ENCODE assay signal across 13 mouse cellular contexts in genomic region chrX:102017213-102017923, GRCm38 (mm10). TPM values are rescaled to one million over a fixed set of nuclear protein-coding genes. Genes with fewer than 3 reads are reported as not detected.
DNase-seq lines count a peak whose midpoint lies in the region; ATAC-seq lines count a peak whose summit lies in the region.
"Had no signal": no experiment of that assay in that cellular context is flagged by ENCODE, and none has a peak within 500 bp of the region (broad histone marks: within the 10 kb centered on the region; RNA-seq: fewer than 3 reads in every experiment).

No protein-coding gene starts in this region.

- H3K4me3 ChIP-seq in megakaryocyte, embryonic 14.5 days (replicated peaks): peak overlapping the region; percentile 56
- H3K4me3 ChIP-seq in heart, embryonic 11.5 days (ENCODE audit: low read depth, low read length): no peak overlapping the region
- H3K4me3 ChIP-seq: forebrain, embryonic 12.5 days; midbrain, embryonic 12.5 days; neural tube, embryonic 13.5 days had no signal

- peaks cover 44% of the 10 kb centered on the region for H3K27me3 ChIP-seq in megakaryocyte, embryonic 14.5 days (replicated peaks)
- no peaks in the 10 kb centered on the region for H3K27me3 ChIP-seq in heart, embryonic 11.5 days (ENCODE audit: control insufficient read depth, insufficient read depth, low read length)

- ATAC-seq in megakaryocyte, adult 5-6 weeks (ENCODE audit: poor library complexity, severe bottlenecking): no peak; the same call in 1 of the 2 replicates
- no peak for ATAC-seq in heart, embryonic 11.5 days (replicated peaks; ENCODE audit: insufficient number of reproducible peaks, low FRiP score, low TSS enrichment)
- ATAC-seq: activated CD4-positive, CD25-positive, alpha-beta regulatory T cell, adult 4 months had no signal

- no peaks in the 10 kb centered on the region for H3K9me3 ChIP-seq in megakaryocyte, embryonic 14.5 days
- no peaks in the 10 kb centered on the region for H3K9me3 ChIP-seq in heart, embryonic 11.5 days (replicated peaks; ENCODE audit: control insufficient read depth, low read length)
- H3K9me3 ChIP-seq: forebrain, embryonic 12.5 days; midbrain, embryonic 12.5 days; neural tube, embryonic 13.5 days had no signal

- H3K27ac ChIP-seq in heart, embryonic 11.5 days (ENCODE audit: low read depth, low read length): peak overlapping the region; percentile 76
- H3K27ac ChIP-seq: forebrain, embryonic 12.5 days; midbrain, embryonic 12.5 days; neural tube, embryonic 13.5 days had no signal

- peak overlapping the region; percentile 39 for H3K4me2 ChIP-seq in heart, embryonic 11.5 days
- H3K4me2 ChIP-seq: forebrain, embryonic 12.5 days; midbrain, embryonic 12.5 days; neural tube, embryonic 13.5 days had no signal

- H3K9ac ChIP-seq in heart, embryonic 11.5 days (ENCODE audit: low read depth, low read length): peak overlapping the region; percentile 6; the same call in 1 of the 2 replicates
- H3K9ac ChIP-seq: forebrain, embryonic 12.5 days; midbrain, embryonic 12.5 days; neural tube, embryonic 13.5 days had no signal

- peaks cover 17% of the 10 kb centered on the region for H3K4me1 ChIP-seq in megakaryocyte, embryonic 14.5 days
- H3K4me1 ChIP-seq in heart, embryonic 11.5 days (ENCODE audit: control insufficient read depth, insufficient read depth, low read length): peaks cover 18% of the 10 kb centered on the region
- H3K4me1 ChIP-seq: forebrain, embryonic 12.5 days; midbrain, embryonic 12.5 days; neural tube, embryonic 13.5 days had no signal

- DNase-seq in kidney, postnatal 36 days: peak; percentile 23 to 30
- DNase-seq in adrenal gland, postnatal 10 days: no peak
- DNase-seq in testis, postnatal 14 days (ENCODE audit: low spot score): no peak
- no peak for DNase-seq in left cerebral cortex, adult 8-10 months (ENCODE audit: low spot score in 2 of 2)
- DNase-seq: right cerebral cortex, postnatal 14 days; thymus, adult 18-20 months had no signal

- H3K36me3 ChIP-seq in megakaryocyte, embryonic 14.5 days (replicated peaks; ENCODE audit: low read length): no peaks in the 10 kb centered on the region
- H3K36me3 ChIP-seq in heart, embryonic 11.5 days (ENCODE audit: control insufficient read depth, insufficient read depth, low read length): no peaks in the 10 kb centered on the region
- H3K36me3 ChIP-seq: forebrain, embryonic 12.5 days; midbrain, embryonic 12.5 days; neural tube, embryonic 13.5 days had no signal

- WGBS in heart, embryonic 11.5 days (ENCODE audit: insufficient replicate concordance): 30% methylated on average over 9 of the region's 9 CpGs

RNA-seq across cellular contexts. Expression of gene Rtl5, which starts 53.7 kb away (rescaled TPM):
- 1.3 and 4.8 TPM in 2 replicates for polyA plus RNA-seq in megakaryocyte, embryonic 14.5 days (2012; ENCODE audit: insufficient read depth, low replicate concordance)
- total RNA-seq in megakaryocyte, adult 5-6 weeks (2015): 3.3 and 4.2 TPM in 2 replicates
- total RNA-seq in megakaryocyte, adult 5-6 weeks (2017): 4.0 and 4.2 TPM in 2 replicates
- 0.52 and 0.92 TPM in 2 replicates for polyA plus RNA-seq in heart, embryonic 11.5 days (2014; fragmentation: Nextera tagmentation; extraction: Ambion mirVana)
- 10 to 100 TPM in 1 of 2 experiments, 1 to 10 TPM in 1; 7.0 to 10.2 TPM for total RNA-seq in adrenal gland, postnatal 10 days (2021)
- 10 to 100 TPM; 19.2 to 26.1 (median 23.6) TPM for total RNA-seq in left cerebral cortex, adult 8-10 months (2022)

Comparison
In these comparisons a context has a peak if more than half of its experiments do, and no peak if none do; other contexts are left out.
1. DNase-seq: peak in kidney, postnatal 36 days (2 of 2); none in adrenal gland, postnatal 10 days (single experiment), testis, postnatal 14 days (single experiment) and left cerebral cortex, adult 8-10 months (0 of 2).